Mouse (Mus musculus) liver, adult 2 months (tissue): Measurements from ENCODE around the gene Sema4d.

ENCODE experiments used
- CTCF ChIP-seq: fragments of 200-500 bp; IDR thresholded peaks from 2 replicates; pipeline ENCODE4 v1.5.1; 2011; ENCODE audit warnings: low read depth, low read length, control low read depth
- POLR2A ChIP-seq: fragments of 200-500 bp; IDR thresholded peaks from 2 replicates; pipeline ENCODE4 v1.6.1; 2011; ENCODE audit warnings: low read length, control low read depth; ENCODE audit not compliant: insufficient read depth; ENCODE audit errors: extremely low read depth

- TF ChIP-seq CTCF (no peak), POLR2A (no peak)
Measured at GRCm38 (mm10) chr13:51731474-51731873, 62.1 kb downstream of the Sema4d start.
